Mouse (Mus musculus) kidney, postnatal 0 days (tissue): ENCODE measurements around the gene Rps9. TPM values are rescaled to one million over a fixed set of nuclear protein-coding genes. Genes with fewer than 3 reads are reported as not detected.
"Not testable (repeated sequence)": the region's sequence is repeated elsewhere in the genome, so short reads cannot be mapped to it uniquely, and the experiment has no call there.

Source experiments
- ATAC-seq: fragments of 200-750 bp; cut with Nextera tagmentation; replicated peaks from 2 replicates; pipeline ENCODE4 v1.8.0; 2017; ENCODE audit warnings: low read depth, moderate number of reproducible peaks, moderate TSS enrichment, moderate library complexity; ENCODE audit not compliant: low FRiP score
- DNase-seq: peaks from one replicate; pipeline ENCODE4 v3.0.0-alpha.2; 2016; ENCODE audit warnings: low spot score
- H3K27ac ChIP-seq: fragments of 300-500 bp; sonication (generic); 2 replicates; pipeline ENCODE4 v1.5.1; 2014; ENCODE audit warnings: mild to moderate bottlenecking
- H3K27me3 ChIP-seq: fragments of 300-500 bp; sonication (generic); 2 replicates; pipeline ENCODE4 v1.6.1; 2014; ENCODE audit warnings: low read length, mixed read lengths; ENCODE audit not compliant: insufficient read depth
- H3K36me3 ChIP-seq: fragments of 300-500 bp; sonication (generic); 2 replicates; pipeline ENCODE4 v1.6.1; 2014; ENCODE audit warnings: low read length, mixed read lengths; ENCODE audit not compliant: insufficient read depth
- H3K4me1 ChIP-seq: fragments of 300-500 bp; sonication (generic); replicated peaks from 2 replicates; pipeline ENCODE4 v1.6.1; 2014; ENCODE audit warnings: antibody characterized with exemption, low read length, mixed read lengths; ENCODE audit not compliant: insufficient read depth
- H3K4me2 ChIP-seq: fragments of 300-500 bp; sonication (generic); 2 replicates; pipeline ENCODE4 v1.6.1; 2014; ENCODE audit warnings: mild to moderate bottlenecking, low read length, moderate library complexity, mixed read lengths
- H3K4me3 ChIP-seq: fragments of 300-500 bp; sonication (generic); replicated peaks from 2 replicates; pipeline ENCODE4 v1.5.1; 2014; ENCODE audit warnings: low read depth, low read length
- H3K9ac ChIP-seq: fragments of 300-500 bp; sonication (generic); 2 replicates; pipeline ENCODE4 v1.6.1; 2014; ENCODE audit warnings: low read depth, low read length
- H3K9me3 ChIP-seq: fragments of 300-500 bp; sonication (generic); replicated peaks from 2 replicates; pipeline ENCODE4 v1.6.1; 2016; ENCODE audit warnings: low read length, inconsistent platforms, mixed read lengths
- CTCF ChIP-seq: IDR thresholded peaks from 2 replicates; pipeline ENCODE4 v1.5.1; 2016; ENCODE audit warnings: antibody characterized with exemption, low read depth, mild to moderate bottlenecking, moderate library complexity
- WGBS: fragments of 180-500 bp; shearing (Covaris S2); extraction: QIAGEN DNeasy Blood & Tissue Kit; methylation state at CpG from one replicate; pipeline ENCODE4 v1.1.7; 2014; 5-methylcytosine and 5-hydroxymethylcytosine counted together
- microRNA-seq: library from miRNA; unstranded; fragments of <30 nt; microRNA quantifications from one replicate; pipeline ENCODE4, GENCODE M21; 2016
- polyA plus RNA-seq: library from polyadenylated mRNA; unstranded; fragments of >200 nt; fragmentation: Nextera tagmentation; extraction: Ambion mirVana; gene quantifications from 2 replicates; pipeline ENCODE4 v1.2.1, GENCODE M21; 2015

The Rps9 gene
- polyA plus RNA-seq, 1 experiment from 2014 or later, result 1,624 TPM

GRCm38 (mm10) chr7:3712264-3712942 lies 8.6 kb downstream of the Rps9 start:
- H3K4me3 ChIP-seq, result no peak overlapping the region
- no peaks in the 10 kb centered on the region for H3K9me3 ChIP-seq
- H3K27ac ChIP-seq, result no peak overlapping the region
- DNase-seq, result no peak
- no peaks in the 10 kb centered on the region for H3K27me3 ChIP-seq
- ATAC-seq, result no peak
- TF ChIP-seq CTCF, result no peak
- 0 out of 2 replicates have a peak, but pooled peaks cover 5% of the 10 kb centered on the region for H3K36me3 ChIP-seq
- H3K4me2 ChIP-seq, result no peak overlapping the region
- H3K4me1 ChIP-seq, result no peaks in the 10 kb centered on the region
- 30% methylated on average over 5 of the region's 5 CpGs for WGBS
- no peak overlapping the region for H3K9ac ChIP-seq

GRCm38 (mm10) chr7:3715249-3715648 lies 11.5 kb downstream of the Rps9 start:
- WGBS, result 54% methylated on average over 1 of the region's 1 CpGs
- no peaks in the 10 kb centered on the region for H3K27me3 ChIP-seq
- no peak for TF ChIP-seq CTCF

DNA sequence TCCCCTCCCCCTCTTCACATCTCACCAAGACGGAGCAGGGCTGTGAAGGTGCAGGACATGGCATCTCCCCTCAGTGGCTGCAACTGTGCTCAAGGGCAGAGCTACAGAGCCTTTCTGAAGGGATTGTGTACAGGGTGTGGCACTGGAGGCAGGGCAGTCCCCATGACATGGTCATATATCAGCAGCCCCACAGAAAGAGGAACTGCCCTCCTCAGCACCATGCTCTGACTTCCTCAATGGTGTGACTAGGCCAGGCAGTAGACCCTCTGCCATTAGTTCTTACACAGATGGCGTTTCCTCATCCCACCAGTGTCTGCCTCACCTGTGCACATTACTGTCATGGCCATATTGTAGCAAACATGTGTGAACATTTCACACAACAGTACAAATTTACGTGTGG lies 16.5 kb downstream of the Rps9 start, which contains the start of gene Pirb:
Pirb (minus strand) TSS at position 124 of the 400 bp plus-strand sequence.
- H3K4me2 ChIP-seq, H3K27ac ChIP-seq, H3K27me3 ChIP-seq, H3K4me1 ChIP-seq, DNase-seq, H3K36me3 ChIP-seq, H3K4me3 ChIP-seq, H3K9ac ChIP-seq, ATAC-seq, H3K9me3 ChIP-seq: not testable (repeated sequence)
- WGBS, result no CpG with 5 or more reads among the region's 3 CpGs

More at GRCm38 (mm10) chr7:3715249-3715648, 11.5 kb downstream of the Rps9 start:
- no peaks in the 10 kb centered on the region for H3K9me3 ChIP-seq
- ATAC-seq (no peak), DNase-seq (no peak)
- no peaks in the 10 kb centered on the region for H3K4me1 ChIP-seq
- H3K4me3 ChIP-seq, result no peak overlapping the region
- H3K36me3 ChIP-seq, result no peaks in the 10 kb centered on the region
- no peak overlapping the region for H3K9ac ChIP-seq
- no peak overlapping the region for H3K4me2 ChIP-seq
- no peak overlapping the region for H3K27ac ChIP-seq

DNA sequence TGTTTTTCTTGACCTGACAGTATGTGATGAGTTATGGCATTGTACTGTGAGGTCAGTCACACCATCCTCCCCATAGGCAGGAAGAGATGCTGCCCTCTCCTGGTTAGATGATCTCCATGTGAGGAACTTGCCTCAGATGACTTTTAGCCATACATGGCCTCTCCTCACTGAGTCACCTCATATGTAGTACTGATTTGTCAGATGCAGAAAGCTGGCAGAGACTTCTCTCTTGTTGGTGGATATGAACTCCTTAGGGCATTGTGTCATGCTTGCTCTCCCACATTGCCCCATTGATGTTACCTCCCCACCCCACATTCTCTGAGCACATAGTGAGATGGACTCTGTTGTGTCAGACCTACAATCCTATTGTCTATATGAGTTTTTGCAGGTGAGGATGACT lies 21.7 kb downstream of the Rps9 start:
- H3K4me2 ChIP-seq, H3K27me3 ChIP-seq, H3K27ac ChIP-seq, ATAC-seq, H3K9me3 ChIP-seq, H3K9ac ChIP-seq, H3K4me3 ChIP-seq, H3K4me1 ChIP-seq, DNase-seq, H3K36me3 ChIP-seq: not testable (repeated sequence)

DNA sequence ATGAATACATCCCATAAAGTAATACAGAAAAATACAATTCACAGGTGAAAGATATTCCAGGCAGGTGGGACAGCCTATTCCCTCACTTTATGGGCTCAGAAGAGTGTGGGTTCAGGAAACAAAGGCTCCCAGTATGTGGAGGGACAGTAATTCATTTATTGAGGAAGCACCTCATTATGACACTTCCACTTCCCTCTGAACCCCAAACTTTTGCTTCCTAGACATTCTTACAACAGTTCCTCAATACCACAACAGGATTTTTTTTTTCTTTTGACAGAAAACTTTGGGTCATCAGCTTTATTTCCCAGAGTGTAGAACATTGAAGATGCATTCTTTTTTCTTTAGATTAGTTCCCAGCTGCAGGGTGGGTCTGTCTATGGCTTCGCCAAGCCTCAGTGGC lies 28.9 kb downstream of the Rps9 start:
- not testable (repeated sequence) for ATAC-seq, DNase-seq, H3K27me3 ChIP-seq, H3K27ac ChIP-seq, H3K9me3 ChIP-seq, H3K36me3 ChIP-seq, H3K4me2 ChIP-seq, H3K4me3 ChIP-seq, H3K4me1 ChIP-seq, H3K9ac ChIP-seq
- WGBS, result no CpG with 5 or more reads among the region's 1 CpGs

Small RNA genes lying within 50 kb of the gene (microRNA-seq; reads per million reads assigned to microRNA genes)
- gene Mir3572, result 1.4 reads per million

Other genes starting within 250 kb of the Rps9 start
- gene Tarm1, start 201.4 kb upstream of the Rps9 start, polyA plus RNA-seq, result 0.80 and 0.88 TPM in 2 replicates
- 0.14 TPM in 1 of 2 replicates, not detected in the other for gene Oscar, start 87.8 kb upstream of the Rps9 start, polyA plus RNA-seq
- 637 and 674 TPM in 2 replicates for gene Ndufa3, start 86.6 kb upstream of the Rps9 start, polyA plus RNA-seq
- 17.0 and 19.3 TPM in 2 replicates for gene Tfpt, start 74.1 kb upstream of the Rps9 start, polyA plus RNA-seq
- 66.3 and 74.6 TPM in 2 replicates for gene Prpf31, start 74.0 kb upstream of the Rps9 start, polyA plus RNA-seq
- 39.0 and 41.7 TPM in 2 replicates for gene Cnot3, start 58.7 kb upstream of the Rps9 start, polyA plus RNA-seq
- 17.5 and 18.5 TPM in 2 replicates for gene Leng1, start 38.2 kb upstream of the Rps9 start, polyA plus RNA-seq
- 27.9 and 28.1 TPM in 2 replicates for gene Tmc4, start 26.4 kb upstream of the Rps9 start, polyA plus RNA-seq
- 228 and 235 TPM in 2 replicates for gene Tsen34, start 11.1 kb upstream of the Rps9 start, polyA plus RNA-seq
- 55.2 and 60.0 TPM in 2 replicates for gene Mboat7, start 10.5 kb upstream of the Rps9 start, polyA plus RNA-seq
- 1.3 and 1.4 TPM in 2 replicates for gene Pirb, start 16.4 kb downstream of the Rps9 start, polyA plus RNA-seq
- not detected in 2 replicates for gene Gm15448, start 121.7 kb downstream of the Rps9 start, polyA plus RNA-seq
- 0.17 and 0.24 TPM in 2 replicates for gene Pira2, start 141.1 kb downstream of the Rps9 start, polyA plus RNA-seq
- 0.08 and 0.11 TPM in 2 replicates for gene Gm14548, start 194.1 kb downstream of the Rps9 start, polyA plus RNA-seq
- gene Lilra6, start 211.5 kb downstream of the Rps9 start, polyA plus RNA-seq, result 0.12 and 0.32 TPM in 2 replicates